Mouse (Mus musculus) liver, embryonic 14.5 days (tissue): ENCODE measurements around the gene Olfr666. TPM values are rescaled to one million over a fixed set of nuclear protein-coding genes. Genes with fewer than 3 reads are reported as not detected.

Experiments used
- ATAC-seq: fragments of 200-750 bp; cut with Nextera tagmentation; 2 replicates; pipeline ENCODE4 v1.8.0; 2017; ENCODE audit warnings: moderate number of reproducible peaks, mild to moderate bottlenecking, moderate library complexity; ENCODE audit not compliant: insufficient read depth
- DNase-seq, 3 experiments: peaks; one replicate each; pipeline ENCODE4 v3.0.0-alpha.2; 2012 to 2013; ENCODE audit warnings: low read depth in 3 of 3, low spot score in 3 of 3
- H3K27ac ChIP-seq: fragments of 300-500 bp; sonication (generic); 2 replicates; pipeline ENCODE4 v1.5.1; 2014; ENCODE audit warnings: moderate library complexity, mild to moderate bottlenecking, control low read depth, inconsistent platforms
- H3K27me3 ChIP-seq: fragments of 300-500 bp; sonication (generic); 2 replicates; pipeline ENCODE4 v1.6.1; 2014; ENCODE audit warnings: mild to moderate bottlenecking, low read length, moderate library complexity; ENCODE audit not compliant: control insufficient read depth, insufficient read depth
- H3K36me3 ChIP-seq: fragments of 300-500 bp; sonication (generic); replicated peaks from 2 replicates; pipeline ENCODE4 v1.6.1; 2014; ENCODE audit warnings: low read depth; ENCODE audit not compliant: control insufficient read depth, insufficient read depth
- H3K4me1 ChIP-seq, 2 experiments: fragments of 200-500 bp in 1 of 2; fragments of 300-500 bp in 1 of 2; sonication (generic) in 1 of 2; replicated peaks; 2 replicates each; pipeline ENCODE4 v1.6.1; 2012 to 2014; ENCODE audit warnings: antibody characterized with exemption in 1 of 2, inconsistent platforms in 1 of 2, low read length in 1 of 2; ENCODE audit not compliant: control insufficient read depth in 2 of 2, insufficient read depth in 2 of 2
- H3K4me2 ChIP-seq: fragments of 300-500 bp; sonication (generic); 2 replicates; pipeline ENCODE4 v1.6.1; 2014; ENCODE audit warnings: low read depth, mild to moderate bottlenecking, control low read depth, moderate library complexity
- H3K4me3 ChIP-seq, 2 experiments: fragments of 200-500 bp in 1 of 2; fragments of 300-500 bp in 1 of 2; sonication (generic) in 1 of 2; 2 replicates each; pipeline ENCODE4 v1.5.1; 2012 to 2014; ENCODE audit warnings: low read depth in 2 of 2, low read length in 2 of 2, mild to moderate bottlenecking in 2 of 2, control low read depth in 1 of 2, inconsistent platforms in 1 of 2, moderate library complexity in 1 of 2; ENCODE audit not compliant: insufficient read depth in 1 of 2
- H3K9ac ChIP-seq: fragments of 300-500 bp; sonication (generic); replicated peaks from 2 replicates; pipeline ENCODE4 v1.6.1; 2014; ENCODE audit warnings: mild to moderate bottlenecking, control low read depth, moderate library complexity
- H3K9me3 ChIP-seq: fragments of 300-500 bp; sonication (generic); 2 replicates; pipeline ENCODE4 v1.6.1; 2016; ENCODE audit warnings: low read length, mixed read lengths; ENCODE audit not compliant: control insufficient read depth
- CTCF ChIP-seq: IDR thresholded peaks from 2 replicates; pipeline ENCODE4 v1.5.1; 2016; ENCODE audit warnings: antibody characterized with exemption, low read depth, control low read depth
- EP300 ChIP-seq: IDR thresholded peaks from 2 replicates; pipeline ENCODE4 v1.6.1; 2016; ENCODE audit warnings: antibody characterized with exemption, low read depth
- WGBS: fragments of 180-500 bp; shearing (Covaris S2); extraction: QIAGEN DNeasy Blood & Tissue Kit; methylation state at CpG from one replicate; pipeline ENCODE4 v1.1.7; 2014; ENCODE audit not compliant: insufficient replicate concordance; 5-methylcytosine and 5-hydroxymethylcytosine counted together
- polyA plus RNA-seq, 2 experiments: library from polyadenylated mRNA; depleted of rRNA in 1 of 2; stranded (reverse) in 1 of 2; unstranded in 1 of 2; fragments of >200 nt; fragmentation: Nextera tagmentation in 1 of 2; extraction: Ambion mirVana in 1 of 2; gene quantifications; 2 replicates each; pipeline versions ENCODE4 v1.2.1 to v1.2.3; 2012 to 2014

The Olfr666 gene
- polyA plus RNA-seq (2012; rRNA removed): not detected in 2 replicates
- polyA plus RNA-seq (2014; fragmentation: Nextera tagmentation; extraction: Ambion mirVana): not detected in 2 replicates

- ATAC-seq (no peak), DNase-seq (no peak)
- H3K4me3 ChIP-seq: no peak within 1 kb of the TSS
- H3K4me1 ChIP-seq: no peaks in the 10 kb centered on the region
- 56% methylated on average over 2 of the region's 2 CpGs for WGBS
- H3K9ac ChIP-seq: no peak within 1 kb of the TSS
- TF ChIP-seq CTCF (no peak), EP300 (no peak)
- H3K27me3 ChIP-seq: no peaks in the 10 kb centered on the region
- H3K9me3 ChIP-seq: no peaks in the 10 kb centered on the region
- H3K4me2 ChIP-seq: no peak within 1 kb of the TSS
- no peaks in the 10 kb centered on the region for H3K36me3 ChIP-seq
- H3K27ac ChIP-seq: no peak within 1 kb of the TSS
Measured at GRCm38 (mm10) chr7:104895852-104896251, at the start of gene Olfr666. TSS of gene Olfr666 (minus strand) at chr7:104895952.

GRCm38 (mm10) chr7:104933940-104934339, 38.2 kb upstream of the Olfr666 start, which contains the start of gene Olfr669:
TSS of gene Olfr669 (plus strand) at chr7:104934240.
- Histone ChIP-seq H3K9ac (no peak within 1 kb of the TSS), H3K27me3 (no peaks in the 10 kb centered on the region), H3K4me2 (no peak within 1 kb of the TSS), H3K4me1 (no peaks in the 10 kb centered on the region), H3K4me3 (no peak within 1 kb of the TSS), H3K36me3 (no peaks in the 10 kb centered on the region), H3K9me3 (no peaks in the 10 kb centered on the region), H3K27ac (no peak within 1 kb of the TSS)
- TF ChIP-seq CTCF (no peak), EP300 (no peak)
- DNase-seq: no peak
- WGBS: 55% methylated on average over 1 of the region's 1 CpGs
- no peak for ATAC-seq

DNA sequence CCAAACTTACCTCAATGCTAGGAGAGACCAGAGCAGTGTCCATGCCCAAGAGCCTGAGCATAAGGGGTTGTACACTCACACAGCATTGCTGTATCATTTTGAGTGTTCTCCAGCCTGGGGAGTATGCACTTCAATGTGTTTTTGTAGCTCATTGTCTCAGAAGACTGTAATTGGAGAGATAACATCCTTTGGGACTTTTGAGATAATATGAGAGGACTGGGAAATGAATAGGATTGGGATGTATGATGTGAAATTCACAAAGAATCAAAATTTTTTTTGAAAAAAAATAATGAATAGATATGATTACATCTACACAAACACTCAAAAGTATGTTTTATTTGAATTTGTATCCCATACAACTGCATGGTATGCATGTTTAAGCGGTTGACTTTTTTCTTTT, 32.2 kb upstream of the Olfr666 start, which contains the start of gene Olfr668:
TSS of gene Olfr668 (minus strand) at position 101 of the 400 bp plus-strand sequence.
- Histone ChIP-seq H3K27me3 (no peaks in the 10 kb centered on the region), H3K4me1 (no peaks in the 10 kb centered on the region), H3K9ac (no peak within 1 kb of the TSS), H3K4me3 (no peak within 1 kb of the TSS), H3K9me3 (no peaks in the 10 kb centered on the region), H3K27ac (no peak within 1 kb of the TSS), H3K4me2 (no peak within 1 kb of the TSS), H3K36me3 (no peaks in the 10 kb centered on the region)
- DNase-seq (no peak), ATAC-seq (no peak)
- TF ChIP-seq EP300 (no peak), CTCF (no peak)
- 44% methylated on average over 1 of the region's 1 CpGs for WGBS

DNA sequence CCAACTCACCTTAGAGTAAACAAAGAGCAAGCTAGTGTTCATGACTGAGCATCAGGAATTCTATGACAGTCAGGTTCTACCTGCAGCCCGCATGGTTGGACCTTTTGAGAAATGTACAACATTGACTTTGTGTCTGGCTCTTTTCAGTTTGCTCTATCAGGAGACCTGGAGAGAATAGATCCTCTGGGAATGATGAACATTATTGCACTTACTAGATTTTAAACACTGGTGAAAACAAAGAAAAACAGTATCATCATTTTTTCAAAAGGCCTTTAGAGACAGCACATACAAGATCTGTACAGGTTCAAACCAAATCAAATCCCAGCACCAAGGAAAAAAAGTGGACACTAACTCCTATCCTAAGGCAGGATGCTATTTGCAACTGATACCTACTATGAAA, 25.6 kb upstream of the Olfr666 start, which contains the start of gene Olfr667:
TSS of gene Olfr667 (minus strand) at position 101 of the 400 bp plus-strand sequence.
- Histone ChIP-seq H3K36me3 (no peaks in the 10 kb centered on the region), H3K27ac (no peak within 1 kb of the TSS), H3K9me3 (no peaks in the 10 kb centered on the region), H3K4me2 (no peak within 1 kb of the TSS), H3K4me1 (no peaks in the 10 kb centered on the region), H3K27me3 (no peaks in the 10 kb centered on the region), H3K9ac (no peak within 1 kb of the TSS), H3K4me3 (no peak within 1 kb of the TSS)
- WGBS: 56% methylated on average over 1 of the region's 1 CpGs
- DNase-seq (no peak), ATAC-seq (no peak)
- TF ChIP-seq CTCF: no peak
- TF ChIP-seq EP300: no peak

- 13% methylated on average over 1 of the region's 1 CpGs for WGBS
Measured at GRCm38 (mm10) chr7:104877731-104878130, 18.0 kb downstream of the Olfr666 start, which contains the start of gene Olfr665. TSS of gene Olfr665 (plus strand) at chr7:104878031.

More at GRCm38 (mm10) chr7:104877731-104878130, 18.0 kb downstream of the Olfr666 start, which contains the start of gene Olfr665:
- ATAC-seq (no peak), DNase-seq (no peak)
- Histone ChIP-seq H3K9ac (no peak within 1 kb of the TSS), H3K4me1 (no peaks in the 10 kb centered on the region), H3K4me3 (no peak within 1 kb of the TSS), H3K27ac (no peak within 1 kb of the TSS), H3K9me3 (no peaks in the 10 kb centered on the region), H3K36me3 (no peaks in the 10 kb centered on the region), H3K4me2 (no peak within 1 kb of the TSS), H3K27me3 (no peaks in the 10 kb centered on the region)
- no peak for TF ChIP-seq CTCF
- no peak for TF ChIP-seq EP300
